Comparison of ENCODE assay signal across 8 mouse cellular contexts in genomic region chr11:115492387-115492786, GRCm38 (mm10). TPM values are rescaled to one million over a fixed set of nuclear protein-coding genes. Genes with fewer than 3 reads are reported as not detected.
A peak's percentile ranks its signal among the peaks of the same experiment; 100 is the strongest.
DNase-seq lines count a peak whose midpoint lies in the region; ATAC-seq and TF ChIP-seq lines count a peak whose summit lies in the region.

No protein-coding gene starts in this region.

- no peak overlapping the region for H3K27ac ChIP-seq in testis, adult 2 months (ENCODE audit: control insufficient read depth, insufficient read depth, low read depth, low read length)
- H3K27ac ChIP-seq in liver, embryonic 12.5 days, result peak overlapping the region; percentile 86

- peak overlapping the region; percentile 93 for H3K4me2 ChIP-seq in liver, embryonic 12.5 days

- H3K4me3 ChIP-seq in testis, adult 2 months (ENCODE audit: control insufficient read depth, low read depth, low read length), result peak overlapping the region; percentile 87
- peak overlapping the region; percentile 76 for H3K4me3 ChIP-seq in liver, embryonic 12.5 days

- no peak for TF ChIP-seq POLR2A in testis, adult 2 months (IDR thresholded peaks at IDR 0.05; ENCODE audit: control insufficient read depth, low read depth, low read length)

- H3K4me1 ChIP-seq in testis, adult 2 months (ENCODE audit: control insufficient read depth, insufficient read depth, low read length), result peaks cover 10% of the 10 kb centered on the region
- H3K4me1 ChIP-seq in liver, embryonic 12.5 days, result peaks cover 25% of the 10 kb centered on the region

- no peaks in the 10 kb centered on the region for H3K36me3 ChIP-seq in testis, adult 2 months (ENCODE audit: control insufficient read depth, insufficient read depth, low read length)
- H3K36me3 ChIP-seq in liver, embryonic 12.5 days, result peaks cover 20% of the 10 kb centered on the region

- H3K9ac ChIP-seq in liver, embryonic 12.5 days, result peak overlapping the region; percentile 81

- peak; percentile 22 for DNase-seq in cerebellum, adult 9-11 months
- DNase-seq in cerebellum, postnatal 14 days, result no peak
- DNase-seq in testis, postnatal 10 days (ENCODE audit: low spot score), result no peak
- no peak for DNase-seq in left cerebral cortex, adult 9 months (ENCODE audit: low spot score in 2 of 2)

- H3K9me3 ChIP-seq in liver, embryonic 12.5 days (replicated peaks), result no peaks in the 10 kb centered on the region

- no peaks in the 10 kb centered on the region for H3K27me3 ChIP-seq in testis, adult 2 months (ENCODE audit: control insufficient read depth, insufficient read depth, low read length)
- no peaks in the 10 kb centered on the region for H3K27me3 ChIP-seq in liver, embryonic 12.5 days (replicated peaks)

- no peak for TF ChIP-seq CTCF in testis, adult 2 months (IDR thresholded peaks at IDR 0.05; ENCODE audit: control insufficient read depth, insufficient read depth, insufficient replicate concordance, low read depth, low read length)

- WGBS in liver, embryonic 12.5 days (ENCODE audit: insufficient replicate concordance), result 21% methylated on average over 6 of the region's 6 CpGs

- ATAC-seq in liver, embryonic 12.5 days, result no peak
- no peak for ATAC-seq in activated CD4-positive, CD25-positive, alpha-beta regulatory T cell, adult 4 months
- ATAC-seq in CD4-positive, CD25-positive, alpha-beta regulatory T cell, adult 4 months, result no peak

RNA-seq across cellular contexts. Expression of gene Nt5c, which starts 0.7 kb away (rescaled TPM):
- polyA plus RNA-seq in testis, adult 2 months (2012; rRNA removed), result 32.4 and 34.0 TPM in 2 replicates
- polyA plus RNA-seq in liver, embryonic 12.5 days (2016; fragmentation: Nextera tagmentation; extraction: Ambion mirVana), result 68.4 and 69.0 TPM in 2 replicates
- 100 to 1,000 TPM; 287 to 293 TPM for polyA plus RNA-seq in activated CD4-positive, CD25-positive, alpha-beta regulatory T cell, adult 4 months (2017; shearing (Covaris generic))
- polyA plus RNA-seq in CD4-positive, CD25-positive, alpha-beta regulatory T cell, adult 4 months (2017; shearing (Covaris generic)), result 100 to 1,000 TPM; 296 to 304 TPM

RNA-seq across cellular contexts. Expression of gene Armc7, which starts 16.9 kb away (rescaled TPM):
- 3.3 and 3.8 TPM in 2 replicates for polyA plus RNA-seq in testis, adult 2 months (2012; rRNA removed)
- 4.0 and 4.2 TPM in 2 replicates for polyA plus RNA-seq in liver, embryonic 12.5 days (2016; fragmentation: Nextera tagmentation; extraction: Ambion mirVana)
- 10 to 100 TPM; 49.9 to 59.3 TPM for polyA plus RNA-seq in activated CD4-positive, CD25-positive, alpha-beta regulatory T cell, adult 4 months (2017; shearing (Covaris generic))
- 100 to 1,000 TPM in 1 of 2 experiments, 10 to 100 TPM in 1; 79.2 to 132 TPM for polyA plus RNA-seq in CD4-positive, CD25-positive, alpha-beta regulatory T cell, adult 4 months (2017; shearing (Covaris generic))

RNA-seq across cellular contexts. Expression of gene Jpt1, which starts 21.8 kb away (rescaled TPM):
- polyA plus RNA-seq in testis, adult 2 months (2012; rRNA removed), result 548 and 576 TPM in 2 replicates
- 307 and 318 TPM in 2 replicates for polyA plus RNA-seq in liver, embryonic 12.5 days (2016; fragmentation: Nextera tagmentation; extraction: Ambion mirVana)
- 100 to 1,000 TPM; 506 to 510 TPM for polyA plus RNA-seq in activated CD4-positive, CD25-positive, alpha-beta regulatory T cell, adult 4 months (2017; shearing (Covaris generic))
- polyA plus RNA-seq in CD4-positive, CD25-positive, alpha-beta regulatory T cell, adult 4 months (2017; shearing (Covaris generic)), result 100 to 1,000 TPM; 716 to 764 TPM

RNA-seq across cellular contexts. Expression of gene Slc16a5, which starts 30.1 kb away (rescaled TPM):
- 0.72 and 0.78 TPM in 2 replicates for polyA plus RNA-seq in testis, adult 2 months (2012; rRNA removed)
- polyA plus RNA-seq in liver, embryonic 12.5 days (2016; fragmentation: Nextera tagmentation; extraction: Ambion mirVana), result 0.08 and 0.10 TPM in 2 replicates
- polyA plus RNA-seq in activated CD4-positive, CD25-positive, alpha-beta regulatory T cell, adult 4 months (2017; shearing (Covaris generic)), result 1 to 10 TPM; 2.9 to 3.1 TPM
- 1 to 10 TPM; 3.5 to 6.5 TPM for polyA plus RNA-seq in CD4-positive, CD25-positive, alpha-beta regulatory T cell, adult 4 months (2017; shearing (Covaris generic))

RNA-seq across cellular contexts. Expression of gene Sumo2, which starts 43.7 kb away (rescaled TPM):
- 50.6 and 72.2 TPM in 2 replicates for polyA plus RNA-seq in testis, adult 2 months (2012; rRNA removed)
- polyA plus RNA-seq in liver, embryonic 12.5 days (2016; fragmentation: Nextera tagmentation; extraction: Ambion mirVana), result 574 and 585 TPM in 2 replicates
- polyA plus RNA-seq in activated CD4-positive, CD25-positive, alpha-beta regulatory T cell, adult 4 months (2017; shearing (Covaris generic)), result 100 to 1,000 TPM; 724 to 797 TPM
- 100 to 1,000 TPM; 676 to 678 TPM for polyA plus RNA-seq in CD4-positive, CD25-positive, alpha-beta regulatory T cell, adult 4 months (2017; shearing (Covaris generic))
